Mouse (Mus musculus) small intestine, adult 2 months (tissue): Measurements from ENCODE around the gene Dpp6. TPM values are rescaled to one million over a fixed set of nuclear protein-coding genes. Genes with fewer than 3 reads are reported as not detected.

Experiments
- H3K27ac ChIP-seq: fragments of 200-500 bp; 2 replicates; pipeline ENCODE4 v1.5.1; 2012; ENCODE audit warnings: low read depth, low read length, control low read depth, inconsistent platforms; ENCODE audit not compliant: insufficient read depth
- H3K27me3 ChIP-seq: fragments of 200-500 bp; 2 replicates; pipeline ENCODE4 v1.6.1; 2012; ENCODE audit warnings: mild to moderate bottlenecking, moderate library complexity, low read length, inconsistent platforms; ENCODE audit not compliant: control insufficient read depth, insufficient read depth
- H3K36me3 ChIP-seq: fragments of 200-500 bp; 2 replicates; pipeline ENCODE4 v1.6.1; 2012; ENCODE audit warnings: mild to moderate bottlenecking, low read length, control low read depth, inconsistent platforms; ENCODE audit not compliant: control insufficient read depth, insufficient read depth
- H3K4me1 ChIP-seq: fragments of 200-500 bp; 2 replicates; pipeline ENCODE4 v1.6.1; 2012; ENCODE audit warnings: low read length, inconsistent platforms, mixed read lengths; ENCODE audit not compliant: control insufficient read depth, insufficient read depth, insufficient read length
- H3K4me3 ChIP-seq: fragments of 200-500 bp; 2 replicates; pipeline ENCODE4 v1.5.1; 2012; ENCODE audit warnings: low read depth, mild to moderate bottlenecking, control low read depth, inconsistent platforms, low read length, moderate library complexity
- CTCF ChIP-seq: fragments of 200-500 bp; IDR thresholded peaks from 2 replicates; pipeline ENCODE4 v1.5.1; 2012; ENCODE audit warnings: low read depth, mild to moderate bottlenecking, control low read depth, inconsistent platforms, low read length, moderate library complexity, mixed read lengths; ENCODE audit not compliant: insufficient replicate concordance, insufficient read length; ENCODE audit errors: extremely low read depth
- POLR2A ChIP-seq: fragments of 200-500 bp; IDR thresholded peaks from 2 replicates; pipeline ENCODE4 v1.6.1; 2012; ENCODE audit warnings: low read depth, mild to moderate bottlenecking, control low read depth, inconsistent platforms, low read length, moderate library complexity
- WGBS: fragments of 180-500 bp; shearing (Covaris S2); methylation state at CpG from one replicate; pipeline ENCODE4 v1.1.7; 2018; 5-methylcytosine and 5-hydroxymethylcytosine counted together
- polyA plus RNA-seq: library from polyadenylated mRNA; depleted of rRNA; stranded (reverse); fragments of >200 nt; gene quantifications from 2 replicates; pipeline ENCODE4 v1.2.3, GENCODE M21; 2012

Gene Dpp6
- polyA plus RNA-seq, 1 experiment: 0.41 TPM

DNA sequence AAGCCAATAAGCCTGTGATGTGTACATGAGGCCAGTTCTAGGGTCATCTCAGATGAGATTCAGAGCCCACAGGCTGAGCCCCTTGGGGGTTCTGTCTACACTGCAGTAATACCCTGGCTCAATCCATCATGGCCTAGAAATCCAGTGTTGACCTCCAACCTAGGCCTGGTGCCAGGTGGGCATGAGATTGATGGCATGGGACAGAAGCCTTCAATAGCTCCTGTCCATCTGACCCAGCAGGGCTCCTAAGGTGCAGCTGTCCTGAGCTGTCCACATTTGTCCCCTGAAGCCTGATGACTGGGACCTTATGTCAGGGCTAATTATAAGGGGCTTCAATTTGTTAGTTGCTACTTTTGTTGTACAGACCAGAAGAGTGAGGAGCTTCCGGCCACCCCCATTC, 500.8 kb downstream of the Dpp6 start:
- H3K4me1 ChIP-seq: no peaks in the 10 kb centered on the region
- TF ChIP-seq CTCF: no peak
- TF ChIP-seq POLR2A: no peak
- no peaks in the 10 kb centered on the region for H3K27me3 ChIP-seq
- H3K27ac ChIP-seq: no peak overlapping the region
- no peaks in the 10 kb centered on the region for H3K36me3 ChIP-seq
- no peak overlapping the region for H3K4me3 ChIP-seq
- 91% methylated on average over 1 of the region's 1 CpGs for WGBS

- H3K36me3 ChIP-seq: no peaks in the 10 kb centered on the region
- H3K27ac ChIP-seq: no peak overlapping the region
- no peak overlapping the region for H3K4me3 ChIP-seq
- TF ChIP-seq CTCF: no peak
- TF ChIP-seq POLR2A: no peak
- no peaks in the 10 kb centered on the region for H3K27me3 ChIP-seq
- H3K4me1 ChIP-seq: no peaks in the 10 kb centered on the region
- WGBS: 80% methylated on average over 4 of the region's 4 CpGs
Observed at GRCm38 (mm10) chr5:27319731-27320130, 502.7 kb downstream of the Dpp6 start.

DNA sequence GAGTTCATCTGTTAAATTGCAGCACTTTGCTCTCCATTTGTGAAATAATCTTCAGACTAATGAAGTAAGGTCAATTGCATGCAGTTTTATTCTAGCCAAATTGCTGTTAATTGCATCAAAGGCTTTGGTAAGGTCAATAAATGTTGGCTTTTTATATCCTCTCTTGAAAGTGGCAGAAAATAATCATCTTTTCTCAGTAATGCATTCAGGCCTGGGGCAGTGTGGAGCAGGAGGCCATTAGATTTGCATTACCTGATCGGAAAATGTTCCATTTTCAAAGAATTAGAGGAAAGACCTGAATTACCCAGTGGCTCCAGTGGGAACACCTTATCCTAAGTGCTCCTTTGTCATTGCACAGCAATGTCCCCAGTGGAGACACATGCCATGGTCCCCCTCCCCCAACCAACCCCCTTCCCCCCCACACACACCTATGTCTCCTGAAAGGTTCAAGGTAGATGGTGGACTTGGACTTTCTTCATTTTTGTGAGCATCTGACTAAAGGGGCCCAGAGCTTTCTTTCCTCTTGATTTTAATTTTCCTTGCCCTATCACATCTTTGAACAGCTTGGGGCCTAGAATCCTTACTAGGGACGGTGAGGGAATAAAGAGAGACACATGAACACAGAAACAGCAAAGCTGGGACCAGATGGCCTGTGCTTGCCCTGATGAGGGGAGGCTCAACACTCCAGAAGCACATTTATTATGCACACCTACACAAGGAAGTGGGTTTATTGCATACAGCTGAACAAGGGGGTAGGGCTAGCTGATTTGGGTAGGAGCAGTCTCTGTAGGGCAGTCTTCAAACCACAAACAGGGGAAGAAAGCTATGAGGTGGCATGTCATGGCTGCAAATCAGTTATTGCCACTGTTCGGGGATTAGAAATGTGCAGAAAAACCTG, 506.1 kb downstream of the Dpp6 start:
- Histone ChIP-seq H3K4me1 (no peaks in the 10 kb centered on the region), H3K27me3 (no peaks in the 10 kb centered on the region), H3K36me3 (no peaks in the 10 kb centered on the region), H3K4me3 (no peak overlapping the region), H3K27ac (no peak overlapping the region)
- TF ChIP-seq POLR2A: no peak
- TF ChIP-seq CTCF: no peak
- WGBS: 78% methylated on average over 3 of the region's 3 CpGs

DNA sequence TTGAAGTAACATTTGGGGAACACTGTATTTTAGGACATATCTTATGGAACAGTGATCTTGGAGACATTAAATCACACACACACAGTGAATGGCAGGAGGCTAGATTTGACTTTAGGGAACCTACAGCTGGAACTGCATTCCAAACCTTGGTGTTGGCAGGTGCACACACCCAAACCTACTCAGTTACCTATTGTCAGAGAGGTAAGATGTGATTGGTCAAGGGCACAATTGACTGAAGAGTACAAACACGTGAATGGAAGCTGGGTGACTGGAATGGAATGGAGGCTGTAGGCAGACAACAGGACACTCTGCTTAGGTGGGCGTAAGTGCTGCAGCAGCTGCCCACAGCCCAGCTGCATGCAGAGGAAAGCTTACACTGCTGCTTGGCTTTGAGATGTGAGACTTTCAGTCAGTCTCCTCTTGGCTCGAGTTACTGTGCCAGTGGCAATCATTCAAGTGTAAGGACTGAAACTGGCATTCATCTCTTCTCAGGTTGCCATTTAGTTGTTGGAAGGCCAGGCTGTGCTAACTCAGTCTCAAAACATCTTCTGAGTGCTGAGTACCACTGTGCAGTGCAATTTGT, 507.4 kb downstream of the Dpp6 start:
- H3K27ac ChIP-seq: no peak overlapping the region
- 32% methylated on average over 3 of the region's 3 CpGs for WGBS
- H3K27me3 ChIP-seq: no peaks in the 10 kb centered on the region
- H3K36me3 ChIP-seq: no peaks in the 10 kb centered on the region
- H3K4me1 ChIP-seq: no peaks in the 10 kb centered on the region
- TF ChIP-seq POLR2A (no peak), CTCF (no peak)
- H3K4me3 ChIP-seq: no peak overlapping the region

DNA sequence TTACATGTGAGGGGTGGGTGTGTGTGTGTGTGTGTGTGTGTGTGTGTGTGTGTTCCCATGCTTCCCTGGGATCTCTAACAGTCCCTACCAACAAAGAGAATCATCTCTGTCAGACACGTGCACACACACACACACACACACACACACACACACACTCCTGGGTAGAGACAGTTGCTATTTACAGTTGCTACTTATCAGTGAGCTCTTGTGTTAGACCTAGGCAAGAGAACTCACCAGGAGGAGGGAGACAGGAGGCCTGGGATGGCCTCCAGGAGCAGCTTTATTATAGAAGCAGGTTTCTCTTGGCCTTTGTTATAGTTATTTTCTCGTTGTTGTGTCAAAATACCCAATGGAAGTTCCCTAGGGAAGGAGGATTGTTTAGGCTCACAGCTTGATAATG, 519.7 kb downstream of the Dpp6 start:
- no peak overlapping the region for H3K27ac ChIP-seq
- 72% methylated on average over 2 of the region's 2 CpGs for WGBS
- TF ChIP-seq CTCF (no peak), POLR2A (no peak)
- H3K4me3 ChIP-seq: no peak overlapping the region
- H3K4me1 ChIP-seq: no peaks in the 10 kb centered on the region
- no peaks in the 10 kb centered on the region for H3K36me3 ChIP-seq
- H3K27me3 ChIP-seq: no peaks in the 10 kb centered on the region

- 77% methylated on average over 5 of the region's 5 CpGs for WGBS
Observed at GRCm38 (mm10) chr5:27339196-27340030, 522.4 kb downstream of the Dpp6 start.

More at GRCm38 (mm10) chr5:27339196-27340030, 522.4 kb downstream of the Dpp6 start:
- Histone ChIP-seq H3K27ac (no peak overlapping the region), H3K36me3 (no peaks in the 10 kb centered on the region), H3K27me3 (no peaks in the 10 kb centered on the region), H3K4me3 (no peak overlapping the region), H3K4me1 (no peaks in the 10 kb centered on the region)
- no peak for TF ChIP-seq CTCF
- TF ChIP-seq POLR2A: no peak
